Mouse (Mus musculus) left cerebral cortex, adult 18-20 months (tissue): ENCODE results near the gene Kcnc3. TPM values are rescaled to one million over a fixed set of nuclear protein-coding genes. Genes with fewer than 3 reads are reported as not detected.
A peak's percentile ranks its signal among the peaks of the same experiment; 100 is the strongest.

Experiments
- DNase-seq, 2 experiments: peaks; one replicate each; pipeline ENCODE4 v3.0.0; 2021 to 2022; ENCODE audit warnings: low spot score in 2 of 2, mixed read lengths in 1 of 2
- total RNA-seq, 2 experiments: library from RNA; stranded (reverse); gene quantifications; 2 replicates each; pipeline ENCODE4 v1.2.3; 2021

Kcnc3 gene
- total RNA-seq, 2 experiments from 2014 or later, result 94.5 to 111 TPM

- no peak for DNase-seq
These were observed 4.7 kb downstream of the Kcnc3 start for GRCm38 (mm10) chr7:44595131-44595561.

GRCm38 (mm10) chr7:44596051-44596450 is 5.6 kb downstream of the Kcnc3 start:
- DNase-seq, result no peak

GRCm38 (mm10) chr7:44596996-44597538 is 6.6 kb downstream of the Kcnc3 start:
- no peak for DNase-seq

GRCm38 (mm10) chr7:44597666-44598065 is 7.2 kb downstream of the Kcnc3 start:
- DNase-seq, result no peak

GRCm38 (mm10) chr7:44598336-44598735 is 7.9 kb downstream of the Kcnc3 start:
- DNase-seq, result no peak

GRCm38 (mm10) chr7:44600691-44601262 is 10.3 kb downstream of the Kcnc3 start:
- no peak for DNase-seq

GRCm38 (mm10) chr7:44601646-44602045 is 11.2 kb downstream of the Kcnc3 start:
- no peak for DNase-seq

GRCm38 (mm10) chr7:44602443-44602842 is 12.0 kb downstream of the Kcnc3 start:
- DNase-seq, result peak; percentile 85 to 91

GRCm38 (mm10) chr7:44603186-44603855 is 12.9 kb downstream of the Kcnc3 start:
- no peak for DNase-seq

- peak in 1 of 2 experiments; percentile 38 for DNase-seq
These were observed 13.7 kb downstream of the Kcnc3 start for GRCm38 (mm10) chr7:44604139-44604606.

- no peak for DNase-seq
These were observed 14.2 kb downstream of the Kcnc3 start for GRCm38 (mm10) chr7:44604619-44605018.

GRCm38 (mm10) chr7:44605436-44605835 is 15.0 kb downstream of the Kcnc3 start:
- DNase-seq, result no peak

- peak; percentile 62 to 74 for DNase-seq
These were observed 15.9 kb downstream of the Kcnc3 start for GRCm38 (mm10) chr7:44606171-44606901.

GRCm38 (mm10) chr7:44612192-44612591 is 21.7 kb downstream of the Kcnc3 start:
- DNase-seq, result no peak

GRCm38 (mm10) chr7:44614041-44614688 is 23.7 kb downstream of the Kcnc3 start:
- DNase-seq, result no peak

GRCm38 (mm10) chr7:44615309-44615708 is 24.8 kb downstream of the Kcnc3 start:
- DNase-seq, result no peak

GRCm38 (mm10) chr7:44615987-44616386 is 25.5 kb downstream of the Kcnc3 start:
- DNase-seq, result no peak

- no peak for DNase-seq
These were observed 26.6 kb downstream of the Kcnc3 start for GRCm38 (mm10) chr7:44617059-44617458.

- no peak for DNase-seq
These were observed 33.5 kb downstream of the Kcnc3 start for GRCm38 (mm10) chr7:44623714-44624542.

GRCm38 (mm10) chr7:44624543-44624826 is 34.0 kb downstream of the Kcnc3 start:
- no peak for DNase-seq

- DNase-seq, result no peak
These were observed 34.4 kb downstream of the Kcnc3 start for GRCm38 (mm10) chr7:44624828-44625227.
